Mouse (Mus musculus) liver, postnatal 0 days (tissue): ENCODE measurements around the gene Espn.

Experiments used
- CTCF ChIP-seq: sonication (generic); IDR thresholded peaks from 2 replicates; pipeline ENCODE4 v1.5.1; 2016; ENCODE audit warnings: antibody characterized with exemption, low read depth
- EP300 ChIP-seq: IDR thresholded peaks from 2 replicates; pipeline ENCODE4 v1.6.1; 2016; ENCODE audit warnings: antibody characterized with exemption, low read depth, mild to moderate bottlenecking

GRCm38 (mm10) chr4:152168052-152168451 is 15.9 kb upstream of the Espn start:
- TF ChIP-seq CTCF (no peak), EP300 (no peak)
